Comparison of ENCODE assay signal across 7 mouse cellular contexts in the genomic region with DNA sequence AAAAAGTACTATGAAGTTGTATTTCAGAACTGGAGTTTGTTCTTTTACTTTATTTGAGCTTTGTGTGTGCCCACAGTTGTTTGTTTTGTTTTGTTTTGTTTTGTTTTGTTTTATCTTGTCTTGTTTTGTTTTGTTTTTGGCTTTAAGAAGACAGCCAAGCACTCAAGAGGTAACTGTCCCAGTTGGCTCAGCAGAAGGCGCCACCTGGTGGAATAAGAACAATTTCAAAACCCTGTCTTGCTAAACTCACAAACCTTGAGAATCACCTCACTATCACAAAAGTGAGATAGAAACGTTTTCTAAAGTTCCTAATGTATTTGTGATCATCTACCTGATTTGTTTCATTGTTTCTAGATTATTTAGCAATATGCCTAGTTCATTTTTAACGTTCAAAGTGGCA. TPM values are rescaled to one million over a fixed set of nuclear protein-coding genes. Genes with fewer than 3 reads are reported as not detected.
A peak's percentile ranks its signal among the peaks of the same experiment; 100 is the strongest.
DNase-seq lines count a peak whose midpoint lies in the region; ATAC-seq and TF ChIP-seq lines count a peak whose summit lies in the region.

No protein-coding gene starts in this region.

- TF ChIP-seq CTCF in E14TG2a.4 (conservative IDR thresholded peaks at IDR 0.05; ENCODE audit: low read length), result peak; percentile 20; the same call in 1 of the 2 replicates
- peak; percentile 80 for TF ChIP-seq CTCF in hindbrain, postnatal 0 days (IDR thresholded peaks at IDR 0.05; ENCODE audit: low read depth)

- no peak for ATAC-seq in hindbrain, postnatal 0 days
- no peak for ATAC-seq in activated CD4-positive, CD25-positive, alpha-beta regulatory T cell, adult 4 months
- ATAC-seq in intestine, embryonic 15.5 days, result no peak

- no peaks in the 10 kb centered on the region for H3K9me3 ChIP-seq in E14TG2a.4 (ENCODE audit: low read length)
- H3K9me3 ChIP-seq in hindbrain, postnatal 0 days (ENCODE audit: low read length), result no peaks in the 10 kb centered on the region
- H3K9me3 ChIP-seq in intestine, embryonic 15.5 days, result no peaks in the 10 kb centered on the region

- H3K4me3 ChIP-seq in E14TG2a.4 (replicated peaks; ENCODE audit: low read length), result no peak overlapping the region
- no peak overlapping the region for H3K4me3 ChIP-seq in hindbrain, postnatal 0 days (ENCODE audit: low read length)
- H3K4me3 ChIP-seq in intestine, embryonic 15.5 days (replicated peaks), result no peak overlapping the region

- H3K4me1 ChIP-seq in E14TG2a.4 (replicated peaks; ENCODE audit: low read depth, low read length), result peaks cover 8% of the 10 kb centered on the region
- H3K4me1 ChIP-seq in hindbrain, postnatal 0 days (ENCODE audit: insufficient read depth, low read length), result no peaks in the 10 kb centered on the region
- peaks cover 5% of the 10 kb centered on the region; the same call in 1 of the 2 replicates for H3K4me1 ChIP-seq in intestine, embryonic 15.5 days (replicated peaks)

- H3K9ac ChIP-seq in hindbrain, postnatal 0 days (replicated peaks; ENCODE audit: low read length), result no peak overlapping the region
- no peak overlapping the region for H3K9ac ChIP-seq in intestine, embryonic 15.5 days

- 2% methylated on average over 3 of the region's 3 CpGs for WGBS in hindbrain, postnatal 0 days
- 7% methylated on average over 3 of the region's 3 CpGs for WGBS in intestine, embryonic 15.5 days

- H3K4me2 ChIP-seq in hindbrain, postnatal 0 days (ENCODE audit: low read depth, low read length), result 0 out of 2 replicates have a peak overlapping the region, but pooled peaks have one; percentile 70
- H3K4me2 ChIP-seq in intestine, embryonic 15.5 days (replicated peaks), result no peak overlapping the region

- no peak overlapping the region for H3K27ac ChIP-seq in hindbrain, postnatal 0 days
- no peak overlapping the region for H3K27ac ChIP-seq in intestine, embryonic 15.5 days

- DNase-seq in layer of hippocampus, adult 11-12 months (ENCODE audit: low spot score), result peak; percentile 35
- no peak for DNase-seq in layer of hippocampus, adult 9-10 months (ENCODE audit: low spot score)
- DNase-seq in adipocyte (ENCODE audit: low spot score), result peak; percentile 4
- peak; percentile 77 for DNase-seq in hindbrain, postnatal 0 days (ENCODE audit: low spot score)

- H3K27me3 ChIP-seq in E14TG2a.4 (ENCODE audit: insufficient read depth, low read length), result peaks cover 35% of the 10 kb centered on the region
- H3K27me3 ChIP-seq in hindbrain, postnatal 0 days (ENCODE audit: insufficient read depth, low read length), result no peaks in the 10 kb centered on the region
- H3K27me3 ChIP-seq in intestine, embryonic 15.5 days (replicated peaks), result peaks cover 28% of the 10 kb centered on the region

- H3K36me3 ChIP-seq in E14TG2a.4 (ENCODE audit: insufficient read depth, low read length), result no peaks in the 10 kb centered on the region
- no peaks in the 10 kb centered on the region for H3K36me3 ChIP-seq in hindbrain, postnatal 0 days (ENCODE audit: insufficient read depth, low read length)
- no peaks in the 10 kb centered on the region for H3K36me3 ChIP-seq in intestine, embryonic 15.5 days

RNA-seq across cellular contexts. Expression of a gene that starts 3.8 kb away (rescaled TPM):
- total RNA-seq in hindbrain, postnatal 0 days (2014; rRNA removed), result 43.6 and 45.1 TPM in 2 replicates
- 22.9 and 23.3 TPM in 2 replicates for polyA plus RNA-seq in hindbrain, postnatal 0 days (2015; fragmentation: Nextera tagmentation; extraction: Ambion mirVana)
- polyA plus RNA-seq in activated CD4-positive, CD25-positive, alpha-beta regulatory T cell, adult 4 months (2017; shearing (Covaris generic)), result under 1 TPM in 1 of 2 experiments, not detected in 1; 0.05 TPM
- polyA plus RNA-seq in intestine, embryonic 15.5 days (2015; fragmentation: Nextera tagmentation; extraction: Ambion mirVana), result 0.68 and 0.75 TPM in 2 replicates

Comparison
In these comparisons a context has a peak if more than half of its experiments do, and no peak if none do; other contexts are left out.
1. RNA of a gene that starts 3.8 kb away (polyA plus RNA-seq): 22.9 to 23.3 TPM in hindbrain, postnatal 0 days; 0.68 to 0.75 TPM in intestine, embryonic 15.5 days and 0.05 TPM in activated CD4-positive, CD25-positive, alpha-beta regulatory T cell, adult 4 months; every median in the first group is over 10 times any median in the second.